Mouse (Mus musculus): Measurements from ENCODE around the gene Gm10352.
"Not testable (repeated sequence)": the region's sequence is repeated elsewhere in the genome, so short reads cannot be mapped to it uniquely, and the experiment has no call there.

The Gm10352 gene

DNA sequence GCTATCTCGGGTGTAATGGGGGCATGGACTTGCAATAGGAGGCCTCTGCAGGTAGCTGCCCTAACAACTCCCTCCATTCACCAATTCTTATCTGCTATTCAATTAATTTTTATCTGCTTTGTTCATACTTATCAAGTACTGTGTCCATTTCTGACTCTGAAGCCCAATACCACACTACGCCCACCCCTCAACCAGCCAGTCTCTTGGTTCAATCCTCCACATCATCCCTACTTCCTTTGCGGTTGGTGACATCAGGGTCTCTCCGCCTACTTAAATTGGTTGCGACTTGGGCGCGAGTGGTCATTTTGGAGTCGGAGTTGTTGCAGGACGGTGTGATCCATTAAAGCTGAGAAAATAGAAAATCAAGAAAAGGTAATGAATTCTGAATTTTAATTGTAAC, at the start of gene Gm10352:
Gm10352 (plus strand) TSS at position 301 of the 400 bp plus-strand sequence.
- not testable (repeated sequence) for DNase-seq (ENCODE audit: low read depth in 2 of 2, low spot score in 2 of 2)

GRCm38 (mm10) chrY:2932282-2932681, 31.5 kb downstream of the Gm10352 start, which contains the start of gene Gm29289:
TSS of gene Gm29289 (plus strand) at chrY:2932582.
- DNase-seq (ENCODE audit: low read depth in 2 of 2, low spot score in 2 of 2), result not testable (repeated sequence)

Data from CD8-positive naive resting alpha-beta T cell, adult 2 months (primary cell).